Mouse (Mus musculus) stomach, postnatal 0 days (tissue): ENCODE measurements around the gene Tmem270. TPM values are rescaled to one million over a fixed set of nuclear protein-coding genes. Genes with fewer than 3 reads are reported as not detected.

Experiments
- ATAC-seq: fragments of 200-750 bp; cut with Nextera tagmentation; 2 replicates; pipeline ENCODE4 v1.8.0; 2017; ENCODE audit not compliant: low FRiP score, low TSS enrichment
- DNase-seq: peaks from one replicate; pipeline ENCODE4 v3.0.0-alpha.2; 2016; ENCODE audit warnings: low spot score
- H3K27ac ChIP-seq: fragments of 300-500 bp; sonication (generic); replicated peaks from 2 replicates; pipeline ENCODE4 v1.5.1; 2014; ENCODE audit warnings: mild to moderate bottlenecking, control low read depth
- H3K27me3 ChIP-seq: fragments of 300-500 bp; sonication (generic); 2 replicates; pipeline ENCODE4 v1.6.1; 2014; ENCODE audit warnings: low read length; ENCODE audit not compliant: control insufficient read depth, insufficient read depth
- H3K36me3 ChIP-seq: fragments of 300-500 bp; sonication (generic); 2 replicates; pipeline ENCODE4 v1.6.1; 2014; ENCODE audit warnings: low read length, mixed read lengths; ENCODE audit not compliant: control insufficient read depth, insufficient read depth
- H3K4me1 ChIP-seq: fragments of 300-500 bp; sonication (generic); replicated peaks from 2 replicates; pipeline ENCODE4 v1.6.1; 2014; ENCODE audit warnings: antibody characterized with exemption; ENCODE audit not compliant: control insufficient read depth, insufficient read depth
- H3K4me2 ChIP-seq: fragments of 300-500 bp; sonication (generic); replicated peaks from 2 replicates; pipeline ENCODE4 v1.6.1; 2014; ENCODE audit warnings: low read depth, mild to moderate bottlenecking, control low read depth, moderate library complexity
- H3K4me3 ChIP-seq: fragments of 300-500 bp; sonication (generic); 2 replicates; pipeline ENCODE4 v1.5.1; 2014; ENCODE audit warnings: low read depth, low read length, control low read depth
- H3K9ac ChIP-seq: fragments of 300-500 bp; sonication (generic); 2 replicates; pipeline ENCODE4 v1.6.1; 2014; ENCODE audit warnings: mild to moderate bottlenecking, low read length, control low read depth, mixed read lengths
- H3K9me3 ChIP-seq: fragments of 300-500 bp; sonication (generic); 2 replicates; pipeline ENCODE4 v1.6.1; 2016; ENCODE audit warnings: low read length; ENCODE audit not compliant: control insufficient read depth
- CTCF ChIP-seq: IDR thresholded peaks from 2 replicates; pipeline ENCODE4 v1.5.1; 2016; ENCODE audit warnings: antibody characterized with exemption, low read depth, mild to moderate bottlenecking, moderate library complexity
- EP300 ChIP-seq: optimal IDR thresholded peaks from 2 replicates; pipeline ENCODE3; 2016; ENCODE audit warnings: antibody characterized with exemption
- WGBS: fragments of 180-500 bp; shearing (Covaris S2); extraction: QIAGEN DNeasy Blood & Tissue Kit; methylation state at CpG from one replicate; pipeline ENCODE4 v1.1.7; 2014; 5-methylcytosine and 5-hydroxymethylcytosine counted together
- polyA plus RNA-seq: library from polyadenylated mRNA; unstranded; fragments of >200 nt; fragmentation: Nextera tagmentation; extraction: Ambion mirVana; gene quantifications from 2 replicates; pipeline ENCODE4 v1.2.1, GENCODE M21; 2015

The Tmem270 gene
- polyA plus RNA-seq, 1 experiment from 2014 or later: not detected

DNA sequence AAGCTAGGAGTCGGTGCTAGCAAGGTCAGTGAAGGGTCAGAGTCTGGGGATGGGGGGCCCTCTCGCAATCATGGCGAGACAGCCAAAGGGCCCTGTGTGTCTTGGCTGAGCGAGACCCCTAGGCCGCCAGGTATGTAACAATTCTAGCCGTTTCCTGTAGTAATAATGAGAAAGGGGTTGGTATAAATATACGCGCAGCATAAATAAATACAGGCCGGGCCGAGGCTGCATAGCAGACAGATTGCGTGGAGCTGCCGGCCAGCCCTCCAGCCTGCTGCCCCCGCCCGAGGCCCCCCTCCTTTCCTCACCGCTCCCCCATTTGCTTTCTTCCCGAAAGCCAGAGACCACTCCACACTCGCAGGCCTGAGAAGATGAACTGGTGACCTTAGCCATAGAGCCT, 8.9 kb downstream of the Tmem270 start:
- no peak overlapping the region for H3K4me3 ChIP-seq
- DNase-seq: no peak
- 21% methylated on average over 17 of the region's 17 CpGs for WGBS
- H3K27me3 ChIP-seq: no peaks in the 10 kb centered on the region
- H3K4me1 ChIP-seq: peaks cover 5% of the 10 kb centered on the region
- H3K4me2 ChIP-seq: no peak overlapping the region
- peak overlapping the region; percentile 30 for H3K27ac ChIP-seq
- H3K9me3 ChIP-seq: no peaks in the 10 kb centered on the region
- H3K36me3 ChIP-seq: no peaks in the 10 kb centered on the region
- peak overlapping the region; percentile 27; the same call in 1 of the 2 replicates for H3K9ac ChIP-seq
- peak; percentile 52; the same call in 1 of the 2 replicates for ATAC-seq
- TF ChIP-seq CTCF: no peak

GRCm38 (mm10) chr5:134896965-134897364, 9.6 kb downstream of the Tmem270 start:
- H3K4me1 ChIP-seq: peaks cover 5% of the 10 kb centered on the region
- H3K36me3 ChIP-seq: no peaks in the 10 kb centered on the region
- H3K9me3 ChIP-seq: no peaks in the 10 kb centered on the region
- H3K4me3 ChIP-seq: no peak overlapping the region
- TF ChIP-seq CTCF (no peak), EP300 (no peak)
- no peak for DNase-seq
- no peak for ATAC-seq
- H3K27me3 ChIP-seq: no peaks in the 10 kb centered on the region
- H3K27ac ChIP-seq: peak overlapping the region; percentile 30; the same call in 1 of the 2 replicates
- no peak overlapping the region for H3K4me2 ChIP-seq
- 69% methylated on average over 8 of the region's 8 CpGs for WGBS
- H3K9ac ChIP-seq: no peak overlapping the region

DNA sequence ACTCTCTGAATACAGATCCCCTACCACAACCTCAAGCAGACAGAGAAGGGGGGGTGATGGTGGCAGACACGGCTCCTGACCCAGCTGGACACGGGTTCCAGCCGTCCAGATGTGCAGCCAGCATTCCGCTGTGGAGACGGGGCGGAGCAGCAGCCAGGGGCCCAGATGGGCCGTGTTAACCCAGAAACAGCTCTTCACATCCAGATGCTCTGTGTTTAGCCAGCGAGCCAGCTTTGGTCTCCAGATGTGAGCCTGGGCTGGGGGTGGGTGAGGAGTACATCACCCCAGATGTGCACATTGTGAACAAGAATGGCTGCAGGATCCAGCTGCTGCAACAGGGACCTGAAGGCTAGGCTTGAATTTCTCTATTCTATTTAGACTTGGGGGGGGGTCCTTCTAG, 11.2 kb downstream of the Tmem270 start:
- H3K27ac ChIP-seq: no peak overlapping the region
- no peak for DNase-seq
- TF ChIP-seq EP300 (no peak), CTCF (no peak)

DNA sequence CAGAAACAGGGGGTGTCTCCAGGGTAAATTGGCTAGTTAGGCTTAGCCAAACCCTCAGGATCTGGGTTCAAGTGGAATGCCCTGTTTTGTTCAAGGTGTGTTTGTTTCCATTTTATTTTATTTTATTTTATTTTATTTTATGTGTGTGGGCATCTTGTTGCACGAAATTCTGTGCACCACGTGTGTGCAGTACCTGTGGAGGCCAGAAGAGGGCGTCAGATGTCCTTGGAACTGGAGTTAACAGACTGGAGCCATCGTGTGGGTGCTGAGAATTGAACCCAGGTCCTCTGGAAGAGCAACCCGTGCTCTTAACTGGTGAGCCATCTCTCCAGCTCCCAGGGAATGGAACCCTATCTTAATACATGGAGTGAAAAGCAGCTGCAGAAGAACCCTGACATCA, 13.8 kb downstream of the Tmem270 start:
- no peaks in the 10 kb centered on the region for H3K9me3 ChIP-seq
- WGBS: 76% methylated on average over 5 of the region's 5 CpGs
- ATAC-seq: no peak
- no peak overlapping the region for H3K4me2 ChIP-seq
- no peak overlapping the region for H3K9ac ChIP-seq
- TF ChIP-seq EP300: no peak
- TF ChIP-seq CTCF: peak; percentile 32
- H3K4me1 ChIP-seq: peaks cover 2% of the 10 kb centered on the region; the same call in 1 of the 2 replicates
- H3K27me3 ChIP-seq: no peaks in the 10 kb centered on the region
- H3K27ac ChIP-seq: no peak overlapping the region
- no peak for DNase-seq
- H3K4me3 ChIP-seq: no peak overlapping the region
- no peaks in the 10 kb centered on the region for H3K36me3 ChIP-seq

More for the DNA sequence above, 11.2 kb downstream of the Tmem270 start:
- H3K4me3 ChIP-seq: no peak overlapping the region
- ATAC-seq: peak; percentile 46; the same call in 1 of the 2 replicates
- no peak overlapping the region for H3K4me2 ChIP-seq
- H3K9ac ChIP-seq: no peak overlapping the region
- H3K9me3 ChIP-seq: no peaks in the 10 kb centered on the region
- H3K4me1 ChIP-seq: peaks cover 5% of the 10 kb centered on the region
- H3K36me3 ChIP-seq: no peaks in the 10 kb centered on the region
- H3K27me3 ChIP-seq: no peaks in the 10 kb centered on the region
- 43% methylated on average over 8 of the region's 8 CpGs for WGBS

DNA sequence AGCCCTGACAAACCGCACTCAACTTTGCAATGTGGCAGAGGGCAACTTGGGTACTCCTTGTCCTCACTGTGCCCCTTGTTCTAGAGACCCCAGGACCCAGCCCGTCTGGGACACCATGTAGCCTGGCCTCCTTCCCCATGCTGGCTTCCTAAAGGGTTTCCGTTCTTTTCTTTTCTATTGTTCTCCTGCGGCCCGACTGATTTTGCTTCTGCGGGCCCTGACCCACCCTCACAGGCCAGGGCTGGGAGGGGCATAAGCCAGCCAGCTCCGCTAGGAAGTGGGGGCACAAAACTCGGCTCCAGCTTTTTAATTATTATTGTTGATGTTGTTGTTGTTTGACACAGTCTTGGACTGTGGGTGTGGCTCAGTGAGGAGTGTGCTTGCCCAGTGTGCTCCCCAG, 15.0 kb downstream of the Tmem270 start:
- DNase-seq: no peak

GRCm38 (mm10) chr5:134890601-134891054, 15.9 kb downstream of the Tmem270 start:
- Histone ChIP-seq H3K36me3 (no peaks in the 10 kb centered on the region), H3K27ac (0 out of 2 replicates have a peak overlapping the region, but pooled peaks have one; percentile 2), H3K4me1 (no peaks in the 10 kb centered on the region), H3K27me3 (no peaks in the 10 kb centered on the region), H3K9me3 (no peaks in the 10 kb centered on the region), H3K4me3 (no peak overlapping the region), H3K9ac (no peak overlapping the region), H3K4me2 (no peak overlapping the region)
- ATAC-seq (no peak), DNase-seq (no peak)
- 84% methylated on average over 6 of the region's 6 CpGs for WGBS
- TF ChIP-seq CTCF (no peak), EP300 (no peak)

More for the DNA sequence above, 15.0 kb downstream of the Tmem270 start:
- Histone ChIP-seq H3K36me3 (no peaks in the 10 kb centered on the region), H3K27ac (peak overlapping the region; percentile 36; the same call in 1 of the 2 replicates), H3K9me3 (no peaks in the 10 kb centered on the region), H3K4me1 (no peaks in the 10 kb centered on the region), H3K4me3 (no peak overlapping the region), H3K9ac (no peak overlapping the region), H3K27me3 (no peaks in the 10 kb centered on the region), H3K4me2 (no peak overlapping the region)
- peak; percentile 20; the same call in 1 of the 2 replicates for ATAC-seq
- 62% methylated on average over 8 of the region's 8 CpGs for WGBS
- no peak for TF ChIP-seq CTCF
- no peak for TF ChIP-seq EP300
